Mouse (Mus musculus) hindbrain, embryonic 14.5 days (tissue): ENCODE data around the gene Fam216b. TPM values are rescaled to one million over a fixed set of nuclear protein-coding genes. Genes with fewer than 3 reads are reported as not detected.

Experiments used
- ATAC-seq: fragments of 200-750 bp; cut with Nextera tagmentation; 2 replicates; pipeline ENCODE4 v1.8.0; 2017; ENCODE audit warnings: moderate number of reproducible peaks, mild to moderate bottlenecking, moderate TSS enrichment, moderate library complexity; ENCODE audit not compliant: low FRiP score
- DNase-seq: peaks from one replicate; pipeline ENCODE4 v3.0.0-alpha.2; 2015; ENCODE audit warnings: low spot score
- H3K27ac ChIP-seq: fragments of 300-500 bp; sonication (generic); 2 replicates; pipeline ENCODE4 v1.5.1; 2014; ENCODE audit warnings: mild to moderate bottlenecking, moderate library complexity
- H3K27me3 ChIP-seq: fragments of 300-500 bp; sonication (generic); 2 replicates; pipeline ENCODE4 v1.6.1; 2014; ENCODE audit warnings: mild to moderate bottlenecking, low read length, mixed read lengths; ENCODE audit not compliant: control insufficient read depth, insufficient read depth
- H3K36me3 ChIP-seq: fragments of 300-500 bp; sonication (generic); replicated peaks from 2 replicates; pipeline ENCODE4 v1.6.1; 2014; ENCODE audit not compliant: control insufficient read depth, insufficient read depth
- H3K4me1 ChIP-seq: fragments of 300-500 bp; sonication (generic); replicated peaks from 2 replicates; pipeline ENCODE4 v1.6.1; 2014; ENCODE audit warnings: antibody characterized with exemption, low read length, mixed read lengths; ENCODE audit not compliant: control insufficient read depth, insufficient read depth
- H3K4me2 ChIP-seq: fragments of 300-500 bp; sonication (generic); replicated peaks from 2 replicates; pipeline ENCODE4 v1.6.1; 2014; ENCODE audit warnings: mild to moderate bottlenecking, moderate library complexity
- H3K4me3 ChIP-seq: fragments of 300-500 bp; sonication (generic); replicated peaks from 2 replicates; pipeline ENCODE4 v1.5.1; 2014; ENCODE audit warnings: mild to moderate bottlenecking, low read length
- H3K9ac ChIP-seq: fragments of 300-500 bp; sonication (generic); 2 replicates; pipeline ENCODE4 v1.6.1; 2014
- H3K9me3 ChIP-seq: fragments of 300-500 bp; sonication (generic); 2 replicates; pipeline ENCODE4 v1.6.1; 2016; ENCODE audit warnings: low read length; ENCODE audit not compliant: control insufficient read depth
- WGBS: fragments of 180-500 bp; shearing (Covaris S2); extraction: QIAGEN DNeasy Blood & Tissue Kit; methylation state at CpG from one replicate; pipeline ENCODE4 v1.1.7; 2014; 5-methylcytosine and 5-hydroxymethylcytosine counted together
- polyA plus RNA-seq: library from polyadenylated mRNA; unstranded; fragments of >200 nt; fragmentation: Nextera tagmentation; extraction: Ambion mirVana; gene quantifications from 2 replicates; pipeline ENCODE4 v1.2.1, GENCODE M21; 2014

The Fam216b gene
- polyA plus RNA-seq, result 1.2 and 1.7 TPM in 2 replicates

- no peaks in the 10 kb centered on the region for H3K27me3 ChIP-seq
These were observed at the start of gene Fam216b for GRCm38 (mm10) chr14:78088907-78089306. TSS of gene Fam216b (minus strand) at chr14:78089007.

GRCm38 (mm10) chr14:78132368-78133052 lies 43.7 kb upstream of the Fam216b start:
- Histone ChIP-seq H3K4me1 (no peaks in the 10 kb centered on the region; the same call in 1 of the 2 replicates), H3K27ac (no peak overlapping the region), H3K9me3 (no peaks in the 10 kb centered on the region), H3K9ac (no peak overlapping the region), H3K4me2 (no peak overlapping the region), H3K4me3 (no peak overlapping the region), H3K36me3 (no peaks in the 10 kb centered on the region), H3K27me3 (no peaks in the 10 kb centered on the region)
- WGBS, result 24% methylated on average over 5 of the region's 5 CpGs
- DNase-seq (peak; percentile 73), ATAC-seq (peak; percentile 79; the same call in 1 of the 2 replicates)

More at GRCm38 (mm10) chr14:78088907-78089306, at the start of gene Fam216b:
- Histone ChIP-seq H3K4me2 (no peak within 1 kb of the TSS), H3K36me3 (no peaks in the 10 kb centered on the region), H3K9me3 (no peaks in the 10 kb centered on the region), H3K4me3 (no peak within 1 kb of the TSS), H3K4me1 (no peaks in the 10 kb centered on the region), H3K27ac (no peak within 1 kb of the TSS), H3K9ac (no peak within 1 kb of the TSS)
- ATAC-seq, result no peak
- 89% methylated on average over 6 of the region's 6 CpGs for WGBS
- no peak for DNase-seq

DNA sequence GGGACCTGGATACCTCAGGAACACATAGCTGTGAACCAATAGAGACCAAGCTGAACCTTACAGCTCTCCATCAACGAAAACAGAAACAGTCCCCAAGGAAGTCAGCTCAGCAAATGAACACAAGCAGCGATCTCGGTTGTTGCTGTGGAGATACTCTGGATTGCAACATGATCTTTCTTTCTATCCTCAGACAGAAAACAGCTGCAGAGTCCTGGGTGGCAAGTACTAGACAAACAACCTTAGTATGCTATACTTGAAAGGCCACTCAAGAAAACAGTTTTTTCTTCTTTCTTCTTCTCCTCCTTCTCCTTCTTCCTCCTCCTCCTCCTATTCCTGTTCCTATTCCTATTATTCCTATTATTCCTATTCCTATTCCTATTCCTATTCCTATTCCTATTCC lies 37.9 kb upstream of the Fam216b start:
- H3K4me3 ChIP-seq, result no peak overlapping the region
- no peak for DNase-seq
- H3K27ac ChIP-seq, result no peak overlapping the region
- H3K9me3 ChIP-seq, result no peaks in the 10 kb centered on the region
- H3K4me2 ChIP-seq, result no peak overlapping the region
- no peak for ATAC-seq
- no peaks in the 10 kb centered on the region for H3K27me3 ChIP-seq
- no peaks in the 10 kb centered on the region for H3K36me3 ChIP-seq
- H3K4me1 ChIP-seq, result no peaks in the 10 kb centered on the region
- 38% methylated on average over 3 of the region's 3 CpGs for WGBS
- no peak overlapping the region for H3K9ac ChIP-seq

DNA sequence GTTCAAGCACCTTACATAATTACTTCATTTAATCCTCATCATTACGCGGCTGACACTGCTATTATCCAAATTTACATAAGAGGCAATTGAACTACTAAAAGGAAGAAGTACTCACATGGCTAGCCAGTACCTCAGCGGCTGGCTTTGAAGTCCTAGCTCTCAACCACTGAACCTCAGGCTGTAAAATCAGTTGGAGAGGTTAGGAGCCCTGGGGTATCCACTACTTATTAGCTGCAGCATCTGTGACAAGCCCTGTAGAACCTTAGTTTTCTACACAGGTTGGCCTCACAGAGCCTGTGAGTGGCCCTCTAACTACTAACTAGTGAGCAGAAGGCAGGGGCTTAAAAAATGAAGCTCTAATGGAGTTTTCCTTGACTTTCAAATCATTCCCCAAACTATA lies 31.5 kb upstream of the Fam216b start:
- 45% methylated on average over 3 of the region's 3 CpGs for WGBS
- no peak for DNase-seq
- no peak overlapping the region for H3K27ac ChIP-seq

DNA sequence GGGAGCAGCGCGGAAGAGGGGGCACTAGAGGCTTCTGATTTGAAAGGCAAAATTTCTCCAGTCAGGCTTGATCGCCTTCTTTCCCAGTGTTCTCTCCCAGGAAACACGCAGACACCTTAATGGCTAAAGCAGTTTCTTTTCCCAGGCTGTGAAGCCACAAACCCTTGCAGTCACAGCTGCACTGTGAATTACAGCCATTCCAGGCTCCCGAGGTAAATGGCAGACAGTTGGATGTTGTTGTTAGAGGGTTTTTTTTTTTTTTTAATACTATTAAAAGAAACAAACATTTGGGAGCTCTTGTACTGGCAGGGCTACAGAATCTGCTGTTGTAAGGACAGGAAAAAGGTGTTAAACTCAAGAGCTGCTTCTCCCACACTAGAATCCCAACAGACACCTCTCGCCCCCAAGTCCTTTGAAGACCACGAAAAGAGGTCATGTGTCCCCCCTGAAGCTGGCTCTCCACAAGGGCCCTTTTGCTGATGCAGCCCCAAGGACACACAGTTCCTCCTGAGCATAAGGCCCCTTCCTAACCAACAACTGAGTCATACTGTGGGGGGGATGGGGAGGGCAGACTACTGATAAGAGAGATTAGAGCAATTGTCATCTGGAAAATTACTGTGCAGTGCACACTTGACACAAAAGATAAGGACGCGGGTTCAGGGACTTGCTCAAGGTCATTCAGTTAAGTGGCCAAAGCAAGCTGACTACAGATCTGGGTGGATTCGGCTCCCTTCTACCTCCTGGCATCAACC lies 30.8 kb upstream of the Fam216b start:
- Histone ChIP-seq H3K9me3 (no peaks in the 10 kb centered on the region; the same call in 1 of the 2 replicates), H3K4me2 (no peak overlapping the region), H3K9ac (no peak overlapping the region), H3K27ac (no peak overlapping the region), H3K4me1 (no peaks in the 10 kb centered on the region), H3K4me3 (no peak overlapping the region), H3K27me3 (no peaks in the 10 kb centered on the region), H3K36me3 (no peaks in the 10 kb centered on the region)
- 61% methylated on average over 10 of the region's 10 CpGs for WGBS
- ATAC-seq (no peak), DNase-seq (no peak)

More for the DNA sequence above, 31.5 kb upstream of the Fam216b start:
- Histone ChIP-seq H3K27me3 (no peaks in the 10 kb centered on the region), H3K9me3 (no peaks in the 10 kb centered on the region; the same call in 1 of the 2 replicates), H3K4me2 (no peak overlapping the region), H3K9ac (no peak overlapping the region), H3K4me3 (no peak overlapping the region), H3K4me1 (no peaks in the 10 kb centered on the region), H3K36me3 (no peaks in the 10 kb centered on the region)
- no peak for ATAC-seq

GRCm38 (mm10) chr14:78117671-78118070 lies 28.9 kb upstream of the Fam216b start:
- Histone ChIP-seq H3K9me3 (no peaks in the 10 kb centered on the region; the same call in 1 of the 2 replicates), H3K4me2 (no peak overlapping the region), H3K36me3 (no peaks in the 10 kb centered on the region), H3K4me1 (no peaks in the 10 kb centered on the region), H3K27me3 (no peaks in the 10 kb centered on the region), H3K4me3 (no peak overlapping the region), H3K27ac (no peak overlapping the region), H3K9ac (no peak overlapping the region)
- ATAC-seq (no peak), DNase-seq (no peak)
- 64% methylated on average over 4 of the region's 4 CpGs for WGBS

- no peak for ATAC-seq
- Histone ChIP-seq H3K4me2 (no peak overlapping the region), H3K27ac (no peak overlapping the region), H3K4me1 (no peaks in the 10 kb centered on the region), H3K27me3 (no peaks in the 10 kb centered on the region), H3K9me3 (no peaks in the 10 kb centered on the region; the same call in 1 of the 2 replicates), H3K4me3 (no peak overlapping the region), H3K36me3 (no peaks in the 10 kb centered on the region), H3K9ac (no peak overlapping the region)
- DNase-seq, result no peak
- 75% methylated on average over 2 of the region's 2 CpGs for WGBS
These were observed 28.5 kb upstream of the Fam216b start for GRCm38 (mm10) chr14:78117268-78117667.

- H3K9ac ChIP-seq, result no peak overlapping the region
- no peaks in the 10 kb centered on the region for H3K36me3 ChIP-seq
- ATAC-seq, result no peak
- no peak for DNase-seq
- no peak overlapping the region for H3K4me2 ChIP-seq
- H3K9me3 ChIP-seq, result no peaks in the 10 kb centered on the region; the same call in 1 of the 2 replicates
- no peak overlapping the region for H3K27ac ChIP-seq
- 86% methylated on average over 3 of the region's 3 CpGs for WGBS
- H3K4me3 ChIP-seq, result no peak overlapping the region
- H3K4me1 ChIP-seq, result no peaks in the 10 kb centered on the region
- no peaks in the 10 kb centered on the region for H3K27me3 ChIP-seq
These were observed 23.7 kb upstream of the Fam216b start for GRCm38 (mm10) chr14:78112466-78112865.

- Histone ChIP-seq H3K4me3 (no peak overlapping the region), H3K9ac (no peak overlapping the region), H3K27me3 (no peaks in the 10 kb centered on the region), H3K27ac (no peak overlapping the region), H3K9me3 (no peaks in the 10 kb centered on the region; the same call in 1 of the 2 replicates), H3K4me2 (no peak overlapping the region), H3K4me1 (no peaks in the 10 kb centered on the region), H3K36me3 (no peaks in the 10 kb centered on the region)
- WGBS, result 96% methylated on average over 3 of the region's 3 CpGs
- no peak for ATAC-seq
- no peak for DNase-seq
These were observed 22.1 kb upstream of the Fam216b start for GRCm38 (mm10) chr14:78110871-78111270.
